Mouse (Mus musculus): ENCODE results near the gene Vps26a.

The Vps26a gene

GRCm38 (mm10) chr10:62418831-62419356 is 67.7 kb downstream of the Vps26a start:
- DNase-seq (ENCODE audit: low spot score) = no peak

DNA sequence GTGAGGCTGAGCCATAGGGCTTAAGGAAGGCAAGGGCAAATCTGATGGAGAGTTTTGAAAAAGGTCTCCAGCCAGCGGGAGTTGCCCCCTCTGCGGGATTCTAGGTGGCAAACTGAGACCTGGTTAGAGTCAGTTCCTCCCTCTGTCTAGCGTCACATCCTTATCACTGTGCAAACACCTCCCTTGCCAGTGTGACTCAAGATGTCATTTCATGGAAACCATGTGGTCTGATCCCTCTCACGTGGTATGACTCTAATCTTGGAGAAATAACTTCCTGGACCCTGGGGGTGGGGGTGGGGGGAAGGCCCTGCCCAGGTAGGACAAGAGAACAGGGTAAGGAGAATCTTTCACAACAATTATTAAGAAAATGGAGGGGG is 73.0 kb downstream of the Vps26a start:
- DNase-seq (ENCODE audit: low spot score) = no peak

- DNase-seq (ENCODE audit: low spot score) = no peak
These were observed 73.5 kb downstream of the Vps26a start for GRCm38 (mm10) chr10:62412906-62413605.

- DNase-seq (ENCODE audit: low spot score) = no peak
These were observed 74.9 kb downstream of the Vps26a start for GRCm38 (mm10) chr10:62411431-62412410.

GRCm38 (mm10) chr10:62410943-62411342 is 75.7 kb downstream of the Vps26a start:
- peak; percentile 81 for DNase-seq (ENCODE audit: low spot score)

Data from embryo, embryonic 10.5 days (tissue).